Mouse (Mus musculus) liver, embryonic 13.5 days (tissue): ENCODE measurements around the gene Olfr341. TPM values are rescaled to one million over a fixed set of nuclear protein-coding genes. Genes with fewer than 3 reads are reported as not detected.

Experiments
- ATAC-seq: fragments of 200-750 bp; cut with Nextera tagmentation; 2 replicates; pipeline ENCODE4 v1.8.0; 2017; ENCODE audit warnings: low read depth, mild to moderate bottlenecking, moderate number of reproducible peaks, moderate library complexity
- DNase-seq: peaks from one replicate; pipeline ENCODE4 v3.0.0; 2022
- H3K27ac ChIP-seq: fragments of 300-500 bp; sonication (generic); 2 replicates; pipeline ENCODE4 v1.5.1; 2015; ENCODE audit warnings: moderate library complexity, mild to moderate bottlenecking, inconsistent platforms
- H3K27me3 ChIP-seq: fragments of 300-500 bp; sonication (generic); 2 replicates; pipeline ENCODE4 v1.6.1; 2015; ENCODE audit warnings: mild to moderate bottlenecking, inconsistent platforms
- H3K36me3 ChIP-seq: fragments of 300-500 bp; sonication (generic); 2 replicates; pipeline ENCODE4 v1.6.1; 2015; ENCODE audit warnings: mild to moderate bottlenecking, inconsistent platforms
- H3K4me1 ChIP-seq: fragments of 300-500 bp; sonication (generic); replicated peaks from 2 replicates; pipeline ENCODE4 v1.6.1; 2015; ENCODE audit warnings: inconsistent platforms
- H3K4me2 ChIP-seq: fragments of 300-500 bp; sonication (generic); 2 replicates; pipeline ENCODE4 v1.6.1; 2015; ENCODE audit warnings: inconsistent platforms, mild to moderate bottlenecking, moderate library complexity
- H3K4me3 ChIP-seq: fragments of 300-500 bp; sonication (generic); replicated peaks from 2 replicates; pipeline ENCODE4 v1.5.1; 2015; ENCODE audit warnings: mild to moderate bottlenecking, inconsistent platforms
- H3K9ac ChIP-seq: fragments of 300-500 bp; sonication (generic); 2 replicates; pipeline ENCODE4 v1.6.1; 2015; ENCODE audit warnings: mild to moderate bottlenecking, inconsistent platforms
- H3K9me3 ChIP-seq: fragments of 300-500 bp; sonication (generic); replicated peaks from 2 replicates; pipeline ENCODE4 v1.6.1; 2016; ENCODE audit warnings: inconsistent platforms
- WGBS: fragments of 180-500 bp; shearing (Covaris S2); methylation state at CpG from one replicate; pipeline ENCODE4 v1.1.7; 2015; ENCODE audit not compliant: insufficient replicate concordance; 5-methylcytosine and 5-hydroxymethylcytosine counted together
- polyA plus RNA-seq: library from polyadenylated mRNA; unstranded; fragments of >200 nt; fragmentation: Nextera tagmentation; extraction: Ambion mirVana; gene quantifications from 2 replicates; pipeline ENCODE4 v1.2.1, GENCODE M21; 2015

Gene Olfr341
- not detected in 2 replicates for polyA plus RNA-seq

DNA sequence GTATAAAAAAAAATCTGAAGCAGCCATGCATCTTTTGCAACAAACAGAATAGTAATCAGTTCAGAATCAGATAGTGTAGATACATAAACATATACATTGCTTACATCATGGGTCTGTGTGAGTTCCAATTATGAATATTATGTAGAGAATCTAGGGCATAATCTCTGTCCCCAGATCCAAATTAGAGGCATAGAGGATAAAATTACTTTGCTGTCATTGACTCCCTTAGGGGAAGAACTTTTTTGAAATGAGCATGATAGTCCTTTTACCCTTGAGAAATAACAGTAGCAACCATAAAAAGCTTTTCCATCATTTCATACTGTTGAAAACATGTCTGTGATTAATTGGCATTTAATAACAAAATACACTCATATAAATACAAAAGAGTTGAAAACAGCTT is at the start of gene Olfr341:
TSS of gene Olfr341 (minus strand) at position 101 of the 400 bp plus-strand sequence.
- ATAC-seq (no peak), DNase-seq (no peak)
- Histone ChIP-seq H3K36me3 (no peaks in the 10 kb centered on the region), H3K4me3 (no peak within 1 kb of the TSS), H3K9ac (no peak within 1 kb of the TSS), H3K4me2 (no peak within 1 kb of the TSS), H3K27ac (no peak within 1 kb of the TSS), H3K27me3 (no peaks in the 10 kb centered on the region), H3K4me1 (no peaks in the 10 kb centered on the region), H3K9me3 (no peaks in the 10 kb centered on the region; the same call in 1 of the 2 replicates)

DNA sequence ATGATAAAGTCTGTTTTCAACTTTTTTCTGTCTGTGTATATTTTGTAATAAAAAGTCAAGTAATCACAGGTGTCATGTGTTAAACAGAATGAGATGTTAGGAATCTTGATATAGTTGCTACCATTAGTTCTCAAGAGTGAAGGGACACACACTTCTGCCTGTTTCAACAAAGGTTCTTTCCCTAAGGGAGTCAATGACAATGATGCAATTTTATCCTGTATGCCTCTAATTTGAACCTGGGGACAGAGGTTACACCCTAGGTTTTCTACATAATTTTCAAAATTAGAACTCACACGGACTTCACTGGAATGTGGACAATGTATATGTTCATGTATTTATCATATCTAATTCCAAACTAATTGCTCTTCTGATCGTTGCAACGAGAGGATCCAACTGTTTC is 42.4 kb upstream of the Olfr341 start, which contains the start of gene Olfr342:
TSS of gene Olfr342 (plus strand) at position 301 of the 400 bp plus-strand sequence.
- Histone ChIP-seq H3K4me3 (no peak within 1 kb of the TSS), H3K9me3 (no peaks in the 10 kb centered on the region), H3K27me3 (no peaks in the 10 kb centered on the region), H3K9ac (no peak within 1 kb of the TSS), H3K4me1 (no peaks in the 10 kb centered on the region), H3K36me3 (no peaks in the 10 kb centered on the region), H3K27ac (no peak within 1 kb of the TSS), H3K4me2 (no peak within 1 kb of the TSS)
- 32% methylated on average over 3 of the region's 3 CpGs for WGBS
- no peak for ATAC-seq
- DNase-seq, result no peak

DNA sequence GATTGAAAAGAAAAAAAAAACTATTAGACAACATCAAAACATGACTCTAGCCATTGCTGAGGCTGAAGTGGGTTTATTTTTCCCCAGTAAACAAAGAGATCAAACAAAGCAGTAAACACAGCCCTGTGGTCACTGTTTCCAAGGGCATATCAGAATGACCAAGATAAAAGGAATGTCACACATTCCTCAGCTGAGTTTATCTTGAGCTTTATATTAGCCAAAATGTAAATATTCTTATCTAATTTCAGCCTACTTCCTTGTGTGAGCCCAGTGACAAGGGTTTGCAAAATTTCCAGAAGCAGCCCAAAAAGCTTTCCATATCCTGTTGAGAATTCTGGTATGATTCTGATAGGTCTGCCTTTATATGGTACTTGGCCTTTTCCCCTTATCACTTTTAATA is 8.6 kb downstream of the Olfr341 start:
- Histone ChIP-seq H3K9ac (no peak overlapping the region), H3K27ac (no peak overlapping the region), H3K36me3 (no peaks in the 10 kb centered on the region), H3K4me3 (no peak overlapping the region), H3K4me2 (no peak overlapping the region), H3K4me1 (no peaks in the 10 kb centered on the region), H3K9me3 (no peaks in the 10 kb centered on the region), H3K27me3 (no peaks in the 10 kb centered on the region)
- DNase-seq (no peak), ATAC-seq (no peak)

DNA sequence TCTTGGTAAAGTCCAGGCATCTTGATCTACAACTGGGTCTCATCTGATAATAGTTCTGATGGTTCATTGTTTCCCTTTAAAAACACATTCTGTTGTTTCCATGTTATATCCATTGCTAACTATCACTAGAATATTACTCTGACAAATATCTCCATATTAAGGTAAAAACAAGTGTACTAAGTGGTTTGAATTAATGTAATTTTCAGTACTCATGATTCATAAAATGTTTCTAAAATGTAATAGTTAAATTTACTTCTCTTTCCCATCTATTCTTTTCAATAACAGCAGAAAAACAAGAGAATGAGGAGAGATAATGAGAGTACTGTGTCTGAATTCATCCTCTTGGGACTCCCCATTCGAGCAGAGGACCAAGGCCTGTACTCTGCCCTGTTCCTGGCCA is 30.0 kb downstream of the Olfr341 start, which contains the start of gene Olfr340:
TSS of gene Olfr340 (plus strand) at position 301 of the 400 bp plus-strand sequence.
- WGBS, result 24% methylated on average over 1 of the region's 1 CpGs
- no peak for ATAC-seq
- no peak within 1 kb of the TSS for H3K27ac ChIP-seq
- DNase-seq, result no peak
- H3K9ac ChIP-seq, result no peak within 1 kb of the TSS
- H3K4me2 ChIP-seq, result no peak within 1 kb of the TSS
- H3K36me3 ChIP-seq, result no peaks in the 10 kb centered on the region
- no peak within 1 kb of the TSS for H3K4me3 ChIP-seq
- no peaks in the 10 kb centered on the region for H3K4me1 ChIP-seq
- no peaks in the 10 kb centered on the region for H3K27me3 ChIP-seq
- 0 out of 2 replicates have a peak, but pooled peaks cover 3% of the 10 kb centered on the region for H3K9me3 ChIP-seq

Other genes starting within 250 kb of the Olfr341 start
- gene Olfr338, start 108.9 kb downstream of the Olfr341 start, polyA plus RNA-seq, result not detected in 2 replicates
- not detected in 2 replicates for gene Olfr339, start 63.5 kb downstream of the Olfr341 start, polyA plus RNA-seq
- gene Olfr340, start 29.9 kb downstream of the Olfr341 start, polyA plus RNA-seq, result not detected in 2 replicates
- not detected in 2 replicates for gene Olfr342, start 42.5 kb upstream of the Olfr341 start, polyA plus RNA-seq
- gene Olfr344, start 84.2 kb upstream of the Olfr341 start, polyA plus RNA-seq, result not detected in 2 replicates
- gene Olfr345, start 157.6 kb upstream of the Olfr341 start, polyA plus RNA-seq, result not detected in 2 replicates
- not detected in 2 replicates for gene Olfr346, start 203.3 kb upstream of the Olfr341 start, polyA plus RNA-seq
- gene Olfr347, start 249.4 kb upstream of the Olfr341 start, polyA plus RNA-seq, result not detected in 2 replicates